Mouse (Mus musculus) lung, postnatal 25 days (tissue): ENCODE measurements around the gene Snx32.

Experiments used
- DNase-seq: peaks from one replicate; pipeline ENCODE4 v3.0.0; 2022; ENCODE audit warnings: low spot score

Snx32 gene

DNA sequence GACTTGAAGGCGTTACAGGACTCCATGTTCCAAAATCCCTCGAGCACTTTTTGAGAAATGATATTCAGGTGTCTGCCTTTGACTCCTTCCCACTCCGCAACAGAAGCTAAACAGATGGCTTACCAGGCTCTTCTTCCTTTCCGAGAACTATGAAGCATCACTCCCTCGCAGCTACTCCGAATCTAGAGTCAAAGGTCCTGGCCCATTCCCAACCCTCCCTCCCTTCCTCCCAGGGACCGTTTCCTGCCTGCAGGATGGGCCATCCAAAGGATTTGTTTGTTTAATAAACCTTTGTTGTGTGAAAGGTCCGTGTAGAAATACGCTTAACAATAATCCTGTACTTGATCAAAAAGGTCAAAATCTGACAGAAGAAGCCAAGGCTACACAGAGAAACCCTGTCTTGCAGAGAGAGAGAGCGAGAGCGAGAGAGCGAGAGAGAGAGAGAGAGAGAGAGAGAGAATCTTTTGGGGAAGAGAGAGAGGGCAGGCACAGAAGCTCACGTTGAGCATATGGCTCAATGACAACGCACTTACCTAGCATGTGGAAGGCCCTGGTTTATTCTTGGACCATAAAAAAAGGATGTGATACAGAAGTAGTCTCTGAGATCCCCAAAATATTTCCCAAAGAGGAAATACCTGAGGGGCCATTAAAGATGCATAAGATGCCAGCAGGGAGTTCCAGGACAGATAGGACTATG lies 52.4 kb downstream of the Snx32 start, which contains the start of gene Ccdc85b:
Gene Ccdc85b (minus strand): TSS at position 149 of the 697 bp plus-strand sequence.
- no peak for DNase-seq

DNA sequence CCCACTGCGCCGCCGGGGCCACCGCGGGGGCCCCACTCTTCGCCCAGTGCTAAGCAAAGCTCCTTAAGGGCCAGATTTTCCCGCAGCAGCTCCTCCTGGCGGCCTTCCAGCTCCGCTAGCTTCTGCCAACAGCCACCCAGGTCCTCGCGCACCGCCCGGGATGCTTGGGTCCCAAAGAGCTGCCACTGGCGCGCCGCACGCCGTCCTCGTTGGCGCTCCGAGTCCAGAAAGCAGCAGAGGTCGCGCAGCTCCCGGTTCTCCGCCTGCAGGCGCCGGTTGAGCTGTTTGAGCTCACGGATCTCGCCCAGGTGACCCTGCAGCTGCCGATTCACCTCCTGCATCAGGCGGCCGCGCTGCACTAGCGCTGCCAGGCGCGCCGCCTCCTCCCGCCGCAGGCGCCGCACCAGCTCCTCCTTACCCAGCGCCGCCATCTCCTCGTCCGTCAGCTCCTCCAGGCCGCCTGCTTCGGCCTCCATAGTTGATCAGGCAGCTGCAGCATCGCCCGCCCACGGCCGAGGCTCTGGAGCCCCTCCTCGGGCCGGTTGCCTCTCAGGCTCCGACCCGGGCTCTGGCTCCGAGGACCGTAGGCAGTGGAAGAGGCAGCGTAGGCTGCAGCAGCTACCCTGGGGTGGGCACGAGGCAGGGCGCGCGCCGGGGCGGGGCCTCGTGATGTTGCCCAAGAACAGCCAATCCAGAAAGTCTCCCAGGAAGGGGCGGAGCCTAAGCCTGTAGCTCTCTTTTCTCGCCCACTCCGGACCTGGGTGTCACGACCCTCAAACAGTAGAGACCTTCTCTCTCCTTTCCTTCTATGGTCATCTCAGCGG lies 53.2 kb downstream of the Snx32 start:
- DNase-seq: peak; percentile 96

DNA sequence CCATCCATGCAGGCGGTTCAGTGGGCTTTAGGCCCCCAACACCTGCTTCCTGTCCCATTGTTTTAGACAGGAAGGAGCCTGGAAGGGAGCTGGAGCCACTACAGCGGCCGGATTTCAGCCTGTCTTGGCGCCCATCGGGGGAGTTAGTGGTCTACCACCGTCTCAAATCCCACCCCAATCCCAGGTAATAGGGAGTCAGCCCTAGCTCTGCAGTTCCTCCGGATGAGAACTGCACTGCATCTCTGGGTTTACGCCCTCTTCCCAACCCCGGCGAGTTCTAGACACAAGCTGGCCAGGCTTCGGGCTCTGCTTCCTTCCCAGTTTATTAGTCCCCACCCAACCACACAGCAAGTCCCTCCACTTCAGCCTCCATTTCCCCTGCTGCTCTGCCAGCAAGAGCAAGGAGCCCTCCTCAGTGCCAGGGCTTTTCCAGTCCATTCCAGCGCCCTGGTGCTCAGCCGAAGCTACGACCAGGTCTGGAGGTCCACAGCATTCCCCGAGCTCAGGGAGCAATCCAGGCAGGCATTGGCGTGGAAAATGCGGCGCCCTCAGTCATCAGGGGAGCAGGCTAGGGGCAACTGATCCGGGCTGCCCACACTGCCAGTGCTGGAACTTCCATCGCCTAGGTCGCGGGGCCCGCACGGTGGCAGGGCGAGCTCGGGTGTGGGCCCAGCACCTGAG lies 54.0 kb downstream of the Snx32 start:
- peak; percentile 43 for DNase-seq

DNA sequence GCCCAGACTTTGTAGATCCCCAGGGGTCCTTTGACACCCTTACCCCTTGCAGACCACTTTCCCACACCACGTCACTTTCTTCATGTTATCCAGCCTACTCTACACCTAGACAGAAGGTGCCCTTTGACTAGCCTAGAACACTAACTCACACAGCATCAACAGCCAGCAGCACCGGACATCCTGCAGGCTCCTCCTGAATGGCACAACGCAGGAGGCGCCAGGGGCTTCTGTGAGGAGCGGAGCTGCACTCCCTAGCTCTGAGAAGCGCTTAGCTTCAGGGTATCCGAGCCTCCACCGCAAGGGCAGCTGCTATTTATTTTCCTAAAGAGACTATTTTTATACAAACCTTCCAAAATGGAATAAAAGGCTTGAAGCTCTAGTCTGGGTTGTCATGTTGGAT lies 54.8 kb downstream of the Snx32 start:
- no peak for DNase-seq

DNA sequence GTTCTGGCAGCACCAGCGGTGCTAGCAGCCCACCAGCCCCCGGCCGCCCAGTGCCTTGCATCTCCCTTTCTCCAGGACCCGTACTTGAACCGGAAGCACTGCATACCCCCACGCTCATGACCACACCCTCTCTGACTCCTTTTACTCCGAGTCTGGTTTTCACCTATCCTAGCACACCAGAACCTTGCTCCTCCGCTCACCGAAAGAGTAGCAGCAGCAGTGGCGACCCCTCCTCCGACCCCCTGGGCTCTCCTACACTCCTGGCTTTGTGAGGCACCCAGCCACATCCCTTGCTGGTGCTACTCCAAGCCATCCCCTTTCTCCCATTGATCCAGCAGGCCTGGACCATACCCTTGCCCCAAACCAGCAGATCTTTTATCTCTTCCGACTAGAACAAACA lies 55.3 kb downstream of the Snx32 start:
- no peak for DNase-seq

DNA sequence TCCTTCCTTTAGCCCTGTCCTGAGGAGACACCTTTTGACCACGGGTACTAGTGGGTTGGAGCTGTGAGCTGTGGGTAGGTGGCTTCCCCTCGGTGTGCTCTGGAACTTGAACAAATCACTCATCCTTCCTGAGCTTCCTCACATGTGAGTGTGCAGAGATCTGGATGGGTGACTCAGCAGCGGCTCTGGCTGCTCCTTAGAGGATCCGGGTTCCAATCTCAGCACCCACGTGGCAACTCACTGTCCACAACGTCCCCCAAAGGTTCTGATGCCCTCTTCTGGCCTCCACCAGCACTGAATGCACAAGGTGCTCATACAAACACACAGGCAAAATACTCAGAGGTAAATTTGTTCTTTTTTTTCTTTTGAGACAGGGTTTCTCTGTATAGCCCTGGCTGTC lies 58.6 kb downstream of the Snx32 start:
- no peak for DNase-seq

DNA sequence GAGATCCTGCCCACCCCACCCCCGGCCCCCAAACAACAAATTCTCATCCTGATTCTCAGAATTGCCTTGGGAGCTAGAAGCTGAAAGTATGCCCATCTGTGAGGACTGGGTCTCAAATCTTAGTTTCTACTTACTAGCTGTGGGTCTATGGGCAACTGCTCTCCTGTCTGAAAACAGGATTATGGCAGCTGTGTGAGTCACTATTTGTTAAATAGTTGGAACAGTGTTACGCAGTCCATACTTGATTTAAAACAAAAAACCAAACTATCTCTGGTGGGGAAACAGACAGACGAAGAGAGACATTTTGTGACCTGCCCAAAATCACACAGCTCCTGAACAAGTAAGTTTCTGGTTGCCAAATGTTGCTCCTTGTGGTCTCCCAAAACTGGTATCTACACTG lies 60.7 kb downstream of the Snx32 start:
- no peak for DNase-seq

DNA sequence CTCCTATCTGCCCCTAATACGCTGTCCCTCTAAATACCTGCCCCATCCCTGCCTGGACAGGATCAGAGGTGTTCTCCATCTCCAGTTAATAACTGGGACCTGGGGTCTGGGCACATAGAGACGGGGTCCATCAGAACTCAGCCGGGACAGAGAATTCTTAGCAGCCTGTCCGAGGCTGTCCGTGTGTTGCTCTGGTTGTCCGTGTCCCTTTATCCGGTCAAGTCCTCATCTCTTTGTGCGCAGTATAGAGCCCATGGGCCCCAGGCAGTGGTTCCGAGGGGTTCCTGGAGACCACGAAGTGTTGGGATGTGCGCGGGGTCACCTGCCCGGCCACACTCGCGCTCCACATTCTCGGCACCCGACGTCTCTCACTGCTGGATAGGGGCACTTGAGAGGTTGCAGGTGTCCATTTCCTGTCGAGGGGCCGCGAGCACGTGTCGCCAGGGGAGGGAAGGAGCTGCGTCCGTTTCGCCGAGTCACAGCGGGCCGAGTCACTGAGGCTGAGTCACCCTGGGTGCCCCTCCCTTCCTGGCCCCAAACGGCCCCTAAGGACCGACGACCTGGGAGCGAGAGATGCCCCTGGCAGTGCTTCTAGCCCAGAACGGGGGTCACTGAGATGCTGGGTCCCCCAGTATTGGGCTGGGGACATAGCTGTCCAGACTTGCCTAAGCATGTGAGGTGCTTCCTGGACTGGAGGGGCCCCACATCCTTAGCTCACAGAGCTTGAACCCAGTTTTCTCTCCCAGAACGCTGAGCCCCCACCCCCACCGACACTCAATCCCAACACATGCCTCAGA lies 61.8 kb downstream of the Snx32 start:
- no peak for DNase-seq

DNA sequence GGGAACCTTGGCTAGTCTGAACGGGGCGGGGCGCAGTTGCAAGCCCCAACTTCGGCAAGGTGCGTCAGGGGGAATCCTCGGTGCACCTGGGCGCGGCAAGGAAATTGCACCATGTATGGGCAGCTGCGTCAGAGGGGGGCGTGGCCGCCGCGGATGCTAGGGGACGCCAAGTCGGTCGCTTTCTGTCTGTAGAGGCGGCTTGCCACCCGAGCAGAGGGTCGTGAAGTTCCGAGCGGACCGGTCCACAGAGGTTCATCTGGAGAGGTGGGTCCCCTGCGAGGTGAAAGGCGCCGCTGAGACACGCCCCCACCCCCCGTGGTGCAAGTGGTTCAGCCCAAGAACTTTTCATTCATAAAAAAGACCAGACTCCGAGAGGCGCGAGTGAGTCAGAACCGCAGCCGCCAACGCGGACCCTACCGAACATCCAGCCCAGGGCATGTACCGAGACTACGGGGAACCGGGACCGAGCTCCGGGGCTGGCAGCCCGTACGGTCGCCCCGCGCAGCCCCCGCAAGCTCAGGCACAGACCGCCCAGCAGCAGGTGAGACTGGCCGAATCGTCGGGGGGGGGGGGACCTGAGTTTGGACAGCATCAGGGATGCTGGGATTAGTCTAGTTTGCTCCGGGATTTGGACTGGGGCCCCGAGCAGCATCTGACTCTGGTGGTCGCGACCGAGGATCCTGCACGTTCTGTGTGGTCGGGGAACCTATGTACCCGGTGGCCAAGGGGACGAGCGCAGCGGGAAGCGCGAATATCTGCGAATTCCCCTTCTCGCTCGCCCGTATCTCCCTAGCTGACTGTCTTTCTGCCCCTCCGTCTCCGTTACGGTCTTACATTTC lies 62.6 kb downstream of the Snx32 start, which contains the start of gene Fosl1:
Gene Fosl1 (plus strand): TSS at position 33 of the 839 bp plus-strand sequence.
- peak; percentile 68 for DNase-seq

DNA sequence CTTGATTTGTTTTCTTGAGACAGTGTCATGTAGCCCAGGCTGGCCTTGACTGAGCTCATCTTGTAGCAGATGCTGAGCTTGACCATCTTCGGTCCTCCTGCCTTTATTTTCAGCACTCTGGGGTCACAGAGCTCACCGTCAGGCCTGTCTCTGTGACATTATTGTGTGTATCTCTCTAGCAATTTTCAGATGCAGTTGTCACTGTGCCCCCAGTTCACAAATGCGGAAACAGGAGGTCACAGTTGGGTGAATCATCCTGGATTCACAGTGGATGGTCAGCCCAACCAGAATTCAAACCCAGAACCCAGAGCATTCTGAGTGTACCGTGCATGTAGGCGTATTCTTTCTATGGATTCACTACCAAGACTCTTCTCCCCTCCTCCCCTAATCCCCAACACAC lies 64.6 kb downstream of the Snx32 start:
- no peak for DNase-seq

DNA sequence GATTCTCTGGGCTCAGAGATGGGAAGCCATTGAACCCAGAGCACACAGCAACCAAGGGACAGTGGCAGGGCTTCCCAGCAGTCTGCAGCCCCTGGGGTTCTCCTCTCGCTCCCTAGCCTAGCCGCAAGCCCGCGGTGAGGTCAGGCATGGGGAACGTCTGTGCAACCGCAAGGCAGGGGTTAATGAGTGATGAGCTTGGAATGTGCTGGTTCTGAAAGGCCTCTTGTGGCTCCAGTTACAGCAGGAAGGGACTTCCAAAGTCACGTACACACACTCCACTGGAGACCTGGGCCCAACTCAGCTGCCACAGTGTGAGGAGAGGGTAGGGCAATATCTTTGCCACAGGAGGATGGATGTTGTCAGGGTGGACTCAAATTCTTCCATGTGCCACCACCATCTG lies 65.4 kb downstream of the Snx32 start:
- DNase-seq: no peak

DNA sequence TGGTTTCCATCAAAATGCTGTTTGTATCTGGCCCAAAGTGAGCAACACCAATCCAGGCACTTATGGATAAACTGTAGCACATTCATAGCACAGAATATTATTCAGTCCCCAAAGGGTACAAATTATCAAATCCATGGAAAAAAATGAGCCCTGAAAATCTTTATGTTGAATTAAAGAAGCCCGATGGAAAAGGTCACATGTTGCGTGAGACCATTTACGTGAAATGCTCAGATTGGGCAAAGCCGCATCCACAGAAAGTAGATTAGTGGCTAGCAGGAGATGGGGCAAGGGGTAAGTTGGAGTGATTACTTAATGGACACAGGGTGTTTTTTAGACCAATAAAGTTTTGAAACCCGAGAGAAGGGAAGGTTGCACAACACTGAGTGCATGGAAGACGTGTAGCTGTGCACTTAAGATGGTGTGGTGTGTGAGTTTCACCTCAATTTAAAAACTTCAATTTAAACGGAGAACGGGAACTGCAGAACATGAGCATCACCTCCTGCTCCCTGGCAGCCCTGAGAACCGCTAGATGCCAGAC lies 65.9 kb downstream of the Snx32 start:
- no peak for DNase-seq
